Mouse (Mus musculus) erythroblast, embryonic 14.5 days (primary cell): ENCODE results near the gene Zscan26.

ENCODE experiments used
- GATA1 ChIP-seq: IDR thresholded peaks from 2 replicates; pipeline ENCODE4 v1.6.1; 2012; ENCODE audit warnings: low read length, inconsistent platforms, mixed read lengths
- TAL1 ChIP-seq: IDR thresholded peaks from 3 replicates; pipeline ENCODE4 v1.6.1; 2012; ENCODE audit warnings: low read length, inconsistent platforms, mixed read lengths

DNA sequence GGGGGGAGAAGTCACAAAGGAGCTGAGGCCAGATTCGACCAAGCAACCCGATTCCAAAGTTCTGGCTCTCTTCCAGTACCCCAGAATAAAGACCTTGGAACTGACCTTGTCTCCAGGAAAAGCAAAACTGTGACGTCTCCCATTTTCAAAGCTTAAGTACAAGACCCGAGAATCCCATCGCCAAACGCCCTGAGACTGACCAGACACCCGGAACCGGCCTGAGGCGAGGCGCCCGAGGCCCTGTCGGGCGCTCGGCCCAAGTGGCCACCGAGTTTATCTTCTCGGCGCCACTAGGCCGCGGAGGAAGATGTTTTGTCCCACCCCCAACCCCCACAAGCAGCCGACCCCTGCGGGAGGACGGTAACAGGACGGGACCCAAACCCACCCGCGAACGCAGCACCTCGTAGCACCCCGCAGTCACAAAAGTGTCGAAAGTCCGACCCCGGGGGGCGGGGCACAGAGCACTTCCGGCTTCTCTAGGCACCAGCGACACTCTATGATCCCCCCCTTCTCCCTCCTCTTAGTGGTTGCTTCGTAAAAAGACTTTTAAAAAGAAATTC, 51.2 kb downstream of the Zscan26 start, which contains the start of gene Zkscan3:
- TF ChIP-seq GATA1 (no peak), TAL1 (no peak)
